Mouse (Mus musculus) cerebellum, adult 11 months (tissue): Measurements from ENCODE around the gene Vrk2.
A peak's percentile ranks its signal among the peaks of the same experiment; 100 is the strongest.

Experiments
- DNase-seq: peaks from one replicate; pipeline ENCODE4 v3.0.0; 2022

The Vrk2 gene

DNA sequence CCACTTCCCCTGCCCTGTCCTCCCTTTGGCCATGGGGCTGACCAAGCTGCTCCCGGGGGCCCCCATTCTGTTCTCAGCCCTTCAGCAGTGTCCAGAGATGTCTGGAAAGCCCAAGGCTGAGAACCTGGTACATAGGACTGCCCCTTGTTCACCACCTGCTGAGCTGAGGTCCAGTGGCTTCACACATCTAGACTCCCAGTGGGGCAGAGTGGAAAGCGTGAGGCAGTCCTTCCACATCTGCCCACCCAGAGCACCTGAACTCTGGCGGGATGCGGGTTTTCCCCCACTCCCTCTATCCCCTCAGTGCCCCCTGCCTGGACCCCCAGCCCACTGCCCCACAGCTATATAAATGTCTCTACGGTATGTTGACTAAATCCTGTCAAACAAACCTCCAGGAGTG lies 56.0 kb downstream of the Vrk2 start:
- no peak for DNase-seq

DNA sequence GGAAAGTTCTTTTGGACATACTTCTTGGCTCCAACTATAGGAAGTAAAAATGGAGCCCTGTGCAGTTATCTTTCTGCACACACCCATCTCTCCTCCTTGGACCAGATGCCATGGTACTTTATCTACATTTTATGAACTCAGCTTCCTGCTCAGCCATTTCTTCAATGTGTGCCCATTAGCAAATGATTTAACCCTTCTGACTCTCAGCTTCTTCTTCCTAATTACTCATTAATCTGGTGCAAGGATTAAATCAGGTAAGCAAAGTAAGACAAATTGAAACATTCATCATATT lies 60.0 kb downstream of the Vrk2 start:
- no peak for DNase-seq

DNA sequence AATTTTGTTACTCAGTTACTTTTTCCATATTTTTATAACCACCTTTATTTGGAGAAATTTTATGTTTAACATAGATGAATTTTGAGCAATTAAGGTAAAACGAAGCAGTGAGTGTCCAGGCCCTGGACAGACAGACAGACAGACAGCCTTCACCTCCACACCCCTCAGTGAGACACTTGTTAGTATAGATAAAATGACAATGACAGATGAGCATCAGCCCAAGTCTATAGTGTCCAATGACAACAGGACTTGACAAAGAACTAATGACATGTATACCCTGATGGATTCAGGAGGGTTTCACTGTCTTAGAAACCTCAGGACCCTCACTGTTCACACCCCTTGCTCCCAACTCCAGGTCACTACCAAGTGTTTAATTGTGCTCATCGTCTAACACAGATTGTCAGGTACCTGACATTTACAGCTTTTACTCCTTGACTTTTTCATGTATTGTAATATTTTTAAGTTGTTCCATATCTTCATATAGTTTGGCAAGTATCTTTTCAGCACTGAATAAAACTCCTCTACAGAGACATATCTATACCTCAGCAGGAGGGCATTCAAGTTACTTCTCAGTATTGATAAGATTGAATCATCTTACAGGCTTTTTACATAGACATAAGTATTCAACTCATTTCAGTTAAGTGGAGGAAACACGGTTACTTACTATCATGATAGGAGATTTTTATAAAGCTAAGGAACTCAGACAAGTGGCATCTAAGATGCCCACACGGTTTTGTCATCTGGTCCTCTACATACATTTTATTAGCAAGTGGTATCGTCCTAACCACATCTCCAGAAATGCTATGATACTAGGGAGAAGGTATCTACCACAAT lies 60.6 kb downstream of the Vrk2 start:
- DNase-seq: no peak

DNA sequence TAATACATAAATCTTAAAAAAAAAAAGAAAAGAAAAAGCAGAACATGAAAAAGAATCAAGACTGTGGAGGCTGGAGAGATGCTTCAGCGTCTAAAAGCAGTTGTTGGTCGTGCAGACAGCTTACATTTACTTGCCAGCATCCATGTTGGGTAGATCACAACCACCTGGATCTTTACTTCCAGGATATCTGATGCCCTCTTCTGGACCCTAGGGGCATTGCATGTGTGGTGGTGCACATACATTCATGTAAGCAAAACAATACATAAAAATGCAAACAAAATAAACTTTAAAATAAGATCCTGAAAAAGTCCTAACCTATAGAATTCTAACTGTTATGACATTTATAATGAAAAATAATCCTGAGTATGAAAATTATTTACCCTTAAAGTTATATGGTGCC lies 66.9 kb downstream of the Vrk2 start:
- DNase-seq: no peak

- no peak for DNase-seq
Observed at GRCm38 (mm10) chr11:26518991-26519390, 74.8 kb downstream of the Vrk2 start.

DNA sequence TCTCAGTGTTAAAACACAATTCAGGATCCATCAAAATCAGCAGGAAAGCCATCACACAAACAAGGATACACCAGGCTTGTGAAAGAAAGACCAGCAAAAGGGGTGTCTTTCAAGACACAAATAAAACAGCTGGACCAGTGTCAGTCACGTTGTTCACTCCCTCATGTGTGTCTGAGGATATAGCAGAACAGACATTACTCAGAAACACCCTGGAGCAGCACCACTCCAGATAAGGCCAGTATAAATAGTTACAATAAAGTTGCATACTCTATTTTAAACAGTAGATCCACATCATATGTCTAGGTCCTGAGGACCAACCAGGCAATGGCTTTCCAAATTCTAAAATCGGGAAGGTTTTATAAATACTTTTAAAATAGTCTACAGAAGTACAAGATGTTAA lies 77.7 kb downstream of the Vrk2 start:
- DNase-seq: no peak

DNA sequence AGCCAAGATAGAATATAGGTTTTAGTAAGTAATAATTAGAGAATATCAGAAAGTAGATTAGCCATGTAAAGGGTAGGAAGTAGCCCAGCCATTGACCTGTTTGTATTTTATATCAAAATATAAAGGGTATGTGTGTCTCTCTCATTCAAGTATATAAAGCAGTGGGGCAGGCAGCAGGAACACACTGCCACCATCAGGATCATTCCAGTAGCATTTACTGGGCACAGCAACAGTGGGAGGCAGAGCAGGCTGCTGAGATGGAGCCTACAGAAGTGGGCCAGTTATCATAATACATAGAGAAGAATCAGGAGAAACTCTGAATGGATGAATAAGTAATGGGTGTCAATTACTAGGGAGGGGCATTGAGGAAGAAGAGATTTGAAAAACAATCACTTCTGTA lies 80.1 kb downstream of the Vrk2 start:
- DNase-seq: no peak

DNA sequence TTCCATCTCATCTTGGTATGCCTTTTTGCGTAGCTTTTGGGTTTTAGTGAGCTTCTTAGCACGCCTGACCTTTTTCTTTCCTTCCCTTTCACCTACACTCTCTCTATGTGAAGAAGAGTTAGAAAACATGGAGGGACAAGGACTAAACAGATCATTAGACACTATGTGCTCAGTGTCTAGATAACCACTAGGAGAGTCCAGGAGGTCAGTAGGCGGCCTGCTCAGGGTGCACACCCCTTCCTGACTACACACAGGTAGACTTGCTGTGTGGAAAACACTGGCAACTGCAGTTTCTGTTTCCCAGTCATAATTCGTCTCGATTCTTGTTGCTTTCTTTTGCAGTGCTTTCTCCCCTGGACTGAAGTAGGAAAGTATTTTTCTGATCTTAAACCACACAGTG lies 97.8 kb downstream of the Vrk2 start:
- no peak for DNase-seq

GRCm38 (mm10) chr11:26489761-26490466 lies 103.9 kb downstream of the Vrk2 start:
- no peak for DNase-seq

DNA sequence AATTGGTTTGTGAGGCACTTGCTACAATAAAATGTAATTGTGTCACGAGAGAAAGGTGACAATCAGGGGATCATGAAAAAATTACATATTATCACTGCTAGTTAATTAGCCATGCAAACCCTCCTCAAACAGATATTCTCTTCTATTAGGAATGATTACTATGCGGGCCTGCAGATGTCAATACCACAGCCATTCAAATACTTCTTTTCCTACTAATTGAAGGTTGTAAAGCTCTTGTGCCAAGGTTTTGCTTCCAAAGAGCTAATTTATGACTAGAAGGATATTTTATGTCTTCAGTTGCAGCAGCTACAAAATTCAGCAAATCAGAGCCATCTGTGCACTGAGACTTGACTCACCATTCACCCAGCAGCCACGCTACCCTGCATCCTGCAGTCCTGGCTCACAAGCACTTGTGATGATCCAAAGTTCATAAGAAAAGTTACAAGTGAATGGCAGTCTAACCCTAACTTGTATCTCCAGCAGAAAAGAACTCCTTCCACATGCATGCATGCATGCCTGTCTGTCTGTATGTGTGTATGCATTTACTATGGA lies 112.0 kb downstream of the Vrk2 start:
- DNase-seq: no peak

DNA sequence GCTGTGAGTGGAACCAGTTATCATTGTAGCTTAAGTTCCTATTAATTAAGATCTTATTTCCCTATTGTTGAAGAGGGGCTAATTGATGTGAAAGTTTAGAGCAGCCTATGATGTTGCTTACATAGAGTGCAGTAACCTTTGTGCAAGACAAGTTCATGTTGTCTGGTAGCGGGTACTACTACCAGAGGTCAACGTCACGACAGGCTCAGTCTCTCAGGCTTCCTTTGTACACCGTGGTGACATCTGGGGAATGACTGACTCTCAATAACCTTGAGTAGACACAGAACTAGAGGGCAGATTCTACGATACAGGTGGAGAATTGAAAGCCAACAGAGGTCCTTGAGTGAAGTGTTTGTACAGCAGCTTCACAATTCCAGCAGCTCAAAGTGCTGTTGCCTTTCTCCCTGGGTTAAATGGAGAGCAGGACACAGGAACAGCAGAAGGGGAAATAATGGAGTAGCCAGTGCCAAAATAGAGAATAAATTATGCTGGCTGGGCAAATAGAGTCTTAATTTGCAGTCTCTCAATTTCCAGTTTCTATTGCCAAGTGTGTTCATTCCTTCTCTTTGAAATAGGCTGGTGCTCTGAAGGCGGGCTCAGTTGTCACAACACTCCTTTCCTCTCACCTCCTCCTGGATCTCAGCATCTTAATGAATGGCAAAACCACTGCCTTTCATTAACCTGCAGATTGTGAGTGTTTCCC lies 116.6 kb downstream of the Vrk2 start:
- DNase-seq: no peak

DNA sequence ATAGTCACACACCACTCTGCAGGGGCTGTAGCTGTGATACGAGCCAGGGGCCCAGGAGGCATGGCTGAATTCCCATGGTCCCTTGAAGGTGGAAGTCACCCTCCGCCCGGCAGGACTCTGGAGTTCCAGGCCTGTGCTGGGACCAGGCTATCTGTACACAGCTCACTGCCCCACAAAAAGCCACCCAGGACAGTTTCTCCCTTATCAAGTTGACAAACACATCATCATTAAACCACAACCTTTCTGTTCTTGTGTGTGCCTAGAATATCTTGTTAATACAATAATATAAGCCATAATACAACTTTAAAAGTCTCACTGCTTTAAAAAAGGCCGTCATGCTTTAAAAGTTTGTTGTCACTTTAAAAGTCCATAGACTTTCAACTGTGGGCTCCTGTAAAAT lies 139.7 kb downstream of the Vrk2 start:
- no peak for DNase-seq

- DNase-seq: no peak
Observed at GRCm38 (mm10) chr11:26452693-26453092, 141.1 kb downstream of the Vrk2 start.

DNA sequence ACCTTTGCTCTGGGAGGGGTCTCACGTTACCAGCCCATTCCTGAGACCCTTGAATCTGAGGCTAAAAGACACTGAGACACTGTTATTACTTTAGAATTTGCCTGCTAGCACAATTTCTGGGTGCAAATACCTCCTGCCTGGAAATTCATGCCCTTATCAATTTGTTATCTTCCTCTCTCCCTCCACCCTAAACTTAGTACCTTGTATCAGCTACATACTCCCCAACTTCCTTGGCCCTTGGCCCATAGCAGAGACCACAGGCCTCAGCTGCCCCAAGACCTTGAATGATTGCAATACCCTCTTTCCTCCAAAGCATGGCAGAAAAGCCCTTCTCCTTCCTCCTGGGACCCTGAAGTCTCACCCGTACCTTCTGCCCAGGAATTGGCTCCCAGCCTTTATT lies 142.6 kb downstream of the Vrk2 start:
- no peak for DNase-seq

GRCm38 (mm10) chr11:26450636-26451035 lies 143.2 kb downstream of the Vrk2 start:
- no peak for DNase-seq

DNA sequence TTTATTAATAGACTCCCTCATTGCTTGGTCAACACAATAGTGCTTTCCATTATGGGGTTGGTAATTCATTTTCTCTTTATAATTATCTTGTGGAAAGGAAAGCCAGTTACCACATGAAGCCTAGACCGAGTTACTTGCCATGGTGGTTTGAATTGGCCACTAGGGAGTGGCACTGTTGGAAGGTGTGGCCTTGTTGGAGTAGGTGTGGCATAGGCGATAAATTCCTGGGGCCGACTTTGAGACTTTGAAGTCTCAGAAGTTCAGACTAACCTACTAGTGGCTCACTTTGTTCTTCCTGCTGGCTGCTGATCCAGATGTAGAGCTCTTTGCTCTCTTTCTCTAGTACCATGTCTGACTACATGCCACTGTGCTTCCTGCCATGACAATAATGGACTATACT lies 144.0 kb downstream of the Vrk2 start:
- no peak for DNase-seq

GRCm38 (mm10) chr11:26444374-26444773 lies 149.4 kb downstream of the Vrk2 start:
- DNase-seq: no peak

DNA sequence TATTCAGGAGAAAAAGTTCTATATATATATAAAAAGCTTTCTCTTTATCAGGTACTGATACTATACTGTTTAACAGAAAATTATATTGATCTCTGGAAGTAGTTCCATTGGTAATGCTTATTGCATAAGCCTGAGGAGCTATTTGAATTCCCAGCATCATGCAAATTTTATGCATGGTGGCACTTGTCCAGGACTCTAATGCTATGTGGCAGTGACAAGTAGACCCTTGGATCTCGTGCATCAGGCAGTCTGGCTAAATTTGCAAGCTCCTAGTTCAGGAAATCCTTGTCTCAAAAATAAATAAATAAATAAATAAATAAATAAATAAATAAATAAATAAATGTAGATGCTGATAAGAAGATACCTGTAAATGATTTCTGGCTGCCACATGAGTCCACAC lies 152.7 kb downstream of the Vrk2 start:
- no peak for DNase-seq

- DNase-seq: peak; percentile 20
Observed at GRCm38 (mm10) chr11:26437818-26438217, 156.0 kb downstream of the Vrk2 start.

DNA sequence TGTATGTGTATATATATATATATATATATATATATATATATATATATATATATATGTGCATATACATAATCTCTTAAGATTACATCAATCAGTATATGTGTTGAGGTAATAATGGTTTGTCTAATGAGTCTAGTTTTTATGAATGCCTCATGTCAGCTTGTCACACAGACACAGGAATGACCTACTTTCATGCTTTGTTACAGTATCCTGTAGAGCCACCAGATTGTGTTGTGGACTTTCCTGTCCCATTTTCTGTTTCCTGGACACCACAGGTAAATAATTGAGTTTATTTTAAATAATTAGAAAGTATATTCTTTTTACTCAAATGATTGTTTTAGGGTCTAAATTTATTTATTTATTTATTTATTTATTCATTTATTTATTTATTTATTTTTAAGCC lies 159.6 kb downstream of the Vrk2 start:
- DNase-seq: peak; percentile 6

DNA sequence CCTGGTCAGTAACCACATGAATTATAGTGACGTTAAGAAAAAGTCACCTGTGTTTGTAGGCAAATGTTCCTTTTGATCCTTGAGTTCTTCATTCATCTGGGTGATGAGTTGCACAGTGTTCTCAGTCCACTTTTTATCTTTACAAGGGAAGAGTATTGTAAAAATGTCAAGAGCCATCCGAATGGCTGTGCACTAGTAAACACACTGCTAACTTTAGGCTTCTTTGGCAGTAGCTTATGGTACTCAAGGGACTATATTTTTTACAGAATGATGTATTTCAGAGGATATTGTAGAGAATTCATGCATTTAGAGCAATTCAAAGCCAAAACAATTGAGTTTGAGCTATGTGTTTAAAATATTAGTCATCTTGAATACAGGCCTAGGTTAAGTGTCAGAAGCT lies 172.3 kb downstream of the Vrk2 start:
- no peak for DNase-seq
